Mouse (Mus musculus) embryonic facial prominence, embryonic 11.5 days (tissue): ENCODE measurements around the gene Zfp865. TPM values are rescaled to one million over a fixed set of nuclear protein-coding genes. Genes with fewer than 3 reads are reported as not detected.
"Not testable (repeated sequence)": the region's sequence is repeated elsewhere in the genome, so short reads cannot be mapped to it uniquely, and the experiment has no call there.

Experiments
- ATAC-seq: fragments of 200-750 bp; cut with Nextera tagmentation; replicated peaks from 2 replicates; pipeline ENCODE4 v1.8.0; 2017; ENCODE audit warnings: low read depth; ENCODE audit not compliant: insufficient number of reproducible peaks, low FRiP score, low TSS enrichment
- DNase-seq: peaks from one replicate; pipeline ENCODE4 v3.0.0-alpha.2; 2015; ENCODE audit warnings: low spot score
- H3K27ac ChIP-seq: fragments of 300-500 bp; sonication (generic); replicated peaks from 2 replicates; pipeline ENCODE4 v1.5.1; 2014; ENCODE audit warnings: mild to moderate bottlenecking, low read depth, low read length, control low read depth
- H3K27me3 ChIP-seq: fragments of 300-500 bp; sonication (generic); 2 replicates; pipeline ENCODE4 v1.6.1; 2014; ENCODE audit warnings: mild to moderate bottlenecking, low read length, moderate library complexity, mixed read lengths; ENCODE audit not compliant: control insufficient read depth, insufficient read depth
- H3K36me3 ChIP-seq: fragments of 300-500 bp; sonication (generic); replicated peaks from 2 replicates; pipeline ENCODE4 v1.6.1; 2014; ENCODE audit warnings: low read depth, mild to moderate bottlenecking, low read length, moderate library complexity, mixed read lengths; ENCODE audit not compliant: control insufficient read depth, insufficient read depth
- H3K4me1 ChIP-seq: fragments of 300-500 bp; sonication (generic); 2 replicates; pipeline ENCODE4 v1.6.1; 2014; ENCODE audit warnings: low read length, mixed read lengths; ENCODE audit not compliant: control insufficient read depth, insufficient read depth
- H3K4me2 ChIP-seq: fragments of 300-500 bp; sonication (generic); 2 replicates; pipeline ENCODE4 v1.6.1; 2014; ENCODE audit warnings: low read depth, mild to moderate bottlenecking, control low read depth, low read length, moderate library complexity
- H3K4me3 ChIP-seq: fragments of 300-500 bp; sonication (generic); 2 replicates; pipeline ENCODE4 v1.5.1; 2014; ENCODE audit warnings: low read depth, low read length, control low read depth
- H3K9ac ChIP-seq: fragments of 300-500 bp; sonication (generic); replicated peaks from 2 replicates; pipeline ENCODE4 v1.6.1; 2014; ENCODE audit warnings: mild to moderate bottlenecking, control low read depth, low read length
- H3K9me3 ChIP-seq: fragments of 300-500 bp; sonication (generic); replicated peaks from 2 replicates; pipeline ENCODE4 v1.6.1; 2016; ENCODE audit warnings: mild to moderate bottlenecking, low read length, inconsistent platforms, mixed read lengths; ENCODE audit not compliant: control insufficient read depth
- WGBS: fragments of 180-500 bp; shearing (Covaris S2); extraction: QIAGEN DNeasy Blood & Tissue Kit; methylation state at CpG from one replicate; pipeline ENCODE4 v1.1.7; 2014; 5-methylcytosine and 5-hydroxymethylcytosine counted together
- polyA plus RNA-seq: library from polyadenylated mRNA; unstranded; fragments of >200 nt; fragmentation: Nextera tagmentation; extraction: Ambion mirVana; gene quantifications from 2 replicates; pipeline ENCODE4 v1.2.1, GENCODE M21; 2014

Zfp865 gene
- polyA plus RNA-seq, 1 experiment from 2014 or later: 4.5 TPM

DNA sequence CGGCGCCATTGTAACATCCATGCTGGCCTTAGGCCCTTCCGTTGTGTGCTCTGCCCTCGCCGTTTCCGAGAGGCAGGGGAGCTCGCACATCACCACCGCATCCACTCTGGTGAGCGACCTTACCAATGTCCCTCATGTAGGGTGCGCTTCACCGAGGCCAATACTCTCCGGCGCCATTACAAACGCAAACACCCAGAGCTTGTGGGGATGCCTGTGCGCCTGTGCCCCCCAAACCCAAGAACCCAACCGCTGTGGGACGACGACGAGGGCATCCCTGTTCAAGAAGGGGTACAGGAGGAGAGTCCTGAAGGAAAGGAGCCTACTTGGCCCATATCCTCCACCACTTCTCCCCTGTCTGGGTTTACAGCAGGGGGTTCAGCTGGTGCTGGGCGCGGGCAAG is 2.2 kb upstream of the Zfp865 start:
- Histone ChIP-seq H3K27ac (no peak overlapping the region), H3K4me3 (no peak overlapping the region), H3K9me3 (no peaks in the 10 kb centered on the region), H3K36me3 (peaks cover 3% of the 10 kb centered on the region), H3K4me2 (no peak overlapping the region), H3K4me1 (no peaks in the 10 kb centered on the region; the same call in 1 of the 2 replicates), H3K9ac (no peak overlapping the region), H3K27me3 (no peaks in the 10 kb centered on the region)
- WGBS: 97% methylated on average over 21 of the region's 21 CpGs
- ATAC-seq: no peak
- DNase-seq: no peak

DNA sequence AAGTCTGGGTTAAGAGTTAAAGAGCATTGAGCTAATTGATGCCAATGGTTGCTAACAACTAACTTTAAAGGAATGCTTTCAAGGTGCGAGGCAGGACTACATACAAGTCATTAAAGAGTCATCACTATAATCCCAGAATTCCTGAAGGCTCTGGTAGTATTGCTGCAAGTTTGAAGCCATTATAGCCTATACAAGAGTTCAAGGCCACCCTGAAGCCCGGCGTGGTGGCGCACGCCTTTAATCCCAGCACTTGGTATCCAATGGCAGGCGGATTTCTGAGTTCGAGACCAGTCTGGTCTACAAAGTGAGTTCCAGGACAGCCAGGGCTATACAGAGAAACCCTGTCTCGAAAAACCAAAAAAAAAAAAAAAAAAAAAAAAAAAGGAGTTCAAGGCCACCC is 600 bp upstream of the Zfp865 start:
- not testable (repeated sequence) for ATAC-seq, H3K27me3 ChIP-seq, H3K9me3 ChIP-seq, H3K36me3 ChIP-seq, H3K4me1 ChIP-seq, DNase-seq
- Histone ChIP-seq H3K9ac (peak overlapping the region; percentile 96), H3K27ac (peak overlapping the region; percentile 94), H3K4me2 (peak overlapping the region; percentile 40), H3K4me3 (peak overlapping the region; percentile 81)
- WGBS: 31% methylated on average over 8 of the region's 8 CpGs

DNA sequence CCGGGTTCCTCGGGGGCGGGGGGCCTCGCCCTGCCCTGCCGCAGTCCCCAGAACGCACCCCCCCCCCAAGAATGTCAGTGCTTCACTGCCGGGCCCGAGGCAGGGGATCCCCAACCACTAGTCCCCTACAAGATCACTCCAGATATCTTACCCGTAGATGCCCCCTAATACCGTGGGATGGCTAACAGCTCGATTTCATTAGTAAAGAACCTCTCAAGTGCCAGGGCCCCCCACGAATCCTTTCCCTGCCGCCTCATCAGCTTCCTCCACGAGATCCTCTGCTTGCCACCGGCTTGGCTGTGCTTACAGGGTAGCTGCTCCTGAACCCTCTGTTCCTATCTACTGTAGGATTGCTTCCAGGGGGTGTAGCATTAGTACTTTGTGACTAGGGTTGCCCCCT is 509 bp downstream of the Zfp865 start:
- H3K9me3 ChIP-seq: no peaks in the 10 kb centered on the region
- WGBS: under 1% methylated on average over 13 of the region's 15 CpGs
- no peaks in the 10 kb centered on the region for H3K4me1 ChIP-seq
- H3K27me3 ChIP-seq: no peaks in the 10 kb centered on the region
- peak overlapping the region; percentile 96 for H3K9ac ChIP-seq
- peak overlapping the region; percentile 94 for H3K27ac ChIP-seq
- ATAC-seq: peak; percentile 1; the same call in 1 of the 2 replicates
- DNase-seq: peak; percentile 28
- H3K4me3 ChIP-seq: peak overlapping the region; percentile 81
- H3K4me2 ChIP-seq: peak overlapping the region; percentile 73
- H3K36me3 ChIP-seq: peaks cover 3% of the 10 kb centered on the region

DNA sequence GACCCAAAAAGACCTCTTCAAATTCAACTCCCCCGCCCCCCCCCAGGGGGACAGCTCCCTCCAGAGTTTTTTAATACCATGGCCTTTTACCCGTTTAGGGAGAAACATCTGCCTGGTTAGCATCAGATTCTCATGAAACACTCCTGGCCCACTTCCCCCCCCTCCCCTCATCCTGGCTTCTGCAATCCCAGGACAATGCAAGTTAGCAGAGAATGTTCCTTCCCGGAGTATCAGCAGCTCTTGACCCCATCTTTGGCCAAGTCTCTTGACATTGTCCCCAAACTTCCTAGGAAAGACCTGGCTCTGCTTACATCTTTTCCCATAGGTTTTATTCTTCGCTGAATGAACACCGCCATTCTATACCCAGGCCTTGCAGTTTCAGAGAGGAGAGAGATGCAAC is 1.0 kb downstream of the Zfp865 start:
- H3K27ac ChIP-seq: peak overlapping the region; percentile 94; the same call in 1 of the 2 replicates
- H3K27me3 ChIP-seq: no peaks in the 10 kb centered on the region
- ATAC-seq: no peak
- peak overlapping the region; percentile 73 for H3K4me2 ChIP-seq
- no peaks in the 10 kb centered on the region for H3K9me3 ChIP-seq
- peaks cover 3% of the 10 kb centered on the region for H3K36me3 ChIP-seq
- no peak for DNase-seq
- H3K4me1 ChIP-seq: no peaks in the 10 kb centered on the region
- peak overlapping the region; percentile 96 for H3K9ac ChIP-seq
- WGBS: 53% methylated on average over 5 of the region's 5 CpGs
- peak overlapping the region; percentile 81 for H3K4me3 ChIP-seq

DNA sequence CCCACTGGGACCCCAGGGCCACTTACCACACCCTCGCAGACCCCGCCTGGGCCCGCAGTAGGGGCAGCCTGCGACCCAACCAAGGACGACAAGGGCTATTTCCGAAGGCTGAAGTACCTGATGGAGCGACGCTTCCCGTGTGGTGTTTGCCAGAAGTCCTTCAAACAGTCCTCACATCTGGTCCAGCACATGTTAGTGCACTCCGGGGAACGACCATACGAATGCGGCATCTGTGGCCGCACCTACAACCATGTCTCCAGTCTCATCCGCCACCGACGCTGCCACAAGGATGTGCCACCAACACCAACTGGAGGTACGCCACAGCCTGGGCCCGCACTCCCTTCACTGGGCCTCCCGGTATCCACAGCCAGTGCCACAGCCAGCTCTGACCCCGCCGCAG is 9.4 kb downstream of the Zfp865 start:
- H3K9me3 ChIP-seq: peaks cover 28% of the 10 kb centered on the region

DNA sequence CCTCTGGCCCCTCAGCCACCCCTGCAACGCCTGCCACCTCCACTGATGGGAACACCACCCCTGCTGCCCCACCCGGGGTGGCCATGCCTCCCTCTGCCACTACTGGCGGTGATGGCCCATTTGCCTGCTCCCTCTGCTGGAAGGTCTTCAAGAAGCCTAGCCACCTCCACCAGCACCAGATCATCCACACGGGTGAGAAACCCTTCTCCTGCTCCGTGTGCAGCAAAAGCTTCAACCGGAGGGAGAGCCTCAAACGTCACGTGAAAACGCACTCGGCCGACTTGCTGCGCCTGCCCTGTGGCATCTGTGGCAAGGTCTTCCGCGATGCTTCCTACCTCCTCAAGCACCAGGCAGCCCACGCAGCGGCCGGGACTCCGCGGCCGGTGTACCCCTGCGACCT is 9.8 kb downstream of the Zfp865 start:
- Histone ChIP-seq H3K27ac (no peak overlapping the region), H3K9me3 (peaks cover 28% of the 10 kb centered on the region)
- WGBS: 92% methylated on average over 21 of the region's 21 CpGs

More for the DNA sequence above, 9.4 kb downstream of the Zfp865 start:
- no peak overlapping the region for H3K27ac ChIP-seq
- no peaks in the 10 kb centered on the region for H3K27me3 ChIP-seq
- H3K36me3 ChIP-seq: peaks cover 46% of the 10 kb centered on the region
- ATAC-seq (no peak), DNase-seq (no peak)
- H3K4me1 ChIP-seq: no peaks in the 10 kb centered on the region
- H3K9ac ChIP-seq: no peak overlapping the region
- WGBS: 94% methylated on average over 22 of the region's 22 CpGs
- no peak overlapping the region for H3K4me3 ChIP-seq
- H3K4me2 ChIP-seq: no peak overlapping the region

DNA sequence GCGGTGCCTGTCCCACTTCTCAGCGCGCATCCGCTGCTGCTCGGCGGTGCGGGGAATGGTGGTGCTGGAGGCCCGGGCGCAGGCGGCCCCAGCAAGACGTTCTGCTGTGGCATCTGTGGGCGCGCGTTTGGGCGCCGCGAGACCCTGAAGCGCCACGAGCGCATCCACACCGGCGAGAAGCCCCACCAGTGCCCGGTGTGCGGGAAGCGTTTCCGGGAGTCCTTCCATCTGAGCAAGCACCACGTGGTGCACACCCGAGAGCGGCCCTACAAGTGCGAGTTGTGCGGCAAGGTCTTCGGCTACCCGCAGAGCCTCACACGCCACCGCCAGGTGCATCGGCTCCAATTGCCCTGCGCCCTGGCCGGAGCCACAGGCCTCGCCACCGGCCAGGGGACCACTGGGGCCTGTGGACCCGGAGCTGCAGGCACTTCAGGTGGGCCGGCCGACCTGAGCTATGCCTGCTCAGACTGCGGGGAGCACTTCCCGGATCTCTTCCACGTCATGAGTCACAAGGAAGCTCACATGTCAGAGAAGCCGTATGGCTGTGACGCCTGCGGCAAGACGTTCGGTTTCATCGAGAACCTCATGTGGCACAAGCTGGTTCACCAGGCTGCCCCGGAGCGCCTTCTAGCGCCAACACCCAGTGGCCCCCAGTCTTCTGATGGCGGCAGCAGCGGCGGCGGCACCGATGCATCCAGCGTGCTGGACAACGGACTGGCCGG is 10.5 kb downstream of the Zfp865 start:
- peaks cover 28% of the 10 kb centered on the region for H3K9me3 ChIP-seq
- H3K4me2 ChIP-seq: no peak overlapping the region
- H3K9ac ChIP-seq: no peak overlapping the region
- no peaks in the 10 kb centered on the region for H3K27me3 ChIP-seq
- no peak overlapping the region for H3K27ac ChIP-seq
- ATAC-seq (no peak), DNase-seq (no peak)
- 85% methylated on average over 63 of the region's 63 CpGs for WGBS
- no peak overlapping the region for H3K4me3 ChIP-seq
- peaks cover 46% of the 10 kb centered on the region for H3K36me3 ChIP-seq
- no peaks in the 10 kb centered on the region for H3K4me1 ChIP-seq

More for the DNA sequence above, 9.8 kb downstream of the Zfp865 start:
- no peak overlapping the region for H3K9ac ChIP-seq
- no peak for ATAC-seq
- H3K4me3 ChIP-seq: no peak overlapping the region
- H3K27me3 ChIP-seq: no peaks in the 10 kb centered on the region
- H3K4me2 ChIP-seq: no peak overlapping the region
- DNase-seq: no peak
- no peaks in the 10 kb centered on the region for H3K4me1 ChIP-seq
- peaks cover 46% of the 10 kb centered on the region for H3K36me3 ChIP-seq

DNA sequence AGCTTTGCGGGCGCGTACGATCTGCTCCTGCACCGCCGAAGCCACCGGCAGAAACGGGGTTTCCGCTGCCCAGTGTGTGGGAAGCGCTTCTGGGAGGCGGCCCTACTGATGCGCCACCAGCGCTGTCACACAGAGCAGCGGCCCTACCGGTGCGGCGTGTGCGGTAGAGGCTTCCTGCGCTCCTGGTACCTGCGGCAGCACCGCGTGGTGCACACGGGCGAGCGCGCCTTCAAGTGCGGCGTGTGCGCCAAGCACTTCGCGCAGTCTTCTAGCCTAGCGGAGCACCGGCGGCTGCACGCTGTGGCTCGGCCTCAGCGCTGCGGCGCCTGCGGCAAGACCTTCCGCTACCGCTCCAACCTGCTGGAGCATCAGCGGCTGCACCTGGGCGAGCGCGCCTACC is 11.3 kb downstream of the Zfp865 start:
- peaks cover 50% of the 10 kb centered on the region for H3K36me3 ChIP-seq
- DNase-seq (no peak), ATAC-seq (no peak)
- no peak overlapping the region for H3K9ac ChIP-seq
- no peak overlapping the region for H3K4me2 ChIP-seq
- peaks cover 28% of the 10 kb centered on the region for H3K9me3 ChIP-seq
- no peak overlapping the region for H3K4me3 ChIP-seq
- WGBS: 80% methylated on average over 46 of the region's 46 CpGs
- no peaks in the 10 kb centered on the region for H3K27me3 ChIP-seq
- H3K27ac ChIP-seq: no peak overlapping the region
- no peaks in the 10 kb centered on the region for H3K4me1 ChIP-seq
